Mouse (Mus musculus) embryo, embryonic 10.5 days (tissue): ENCODE data around the gene Unc13b.
A peak's percentile ranks its signal among the peaks of the same experiment; 100 is the strongest.
"Not testable (repeated sequence)": the region's sequence is repeated elsewhere in the genome, so short reads cannot be mapped to it uniquely, and the experiment has no call there.

Experiments
- DNase-seq: peaks from one replicate; pipeline ENCODE4 v3.0.0-alpha.2; 2015; ENCODE audit warnings: low spot score

Gene Unc13b

DNA sequence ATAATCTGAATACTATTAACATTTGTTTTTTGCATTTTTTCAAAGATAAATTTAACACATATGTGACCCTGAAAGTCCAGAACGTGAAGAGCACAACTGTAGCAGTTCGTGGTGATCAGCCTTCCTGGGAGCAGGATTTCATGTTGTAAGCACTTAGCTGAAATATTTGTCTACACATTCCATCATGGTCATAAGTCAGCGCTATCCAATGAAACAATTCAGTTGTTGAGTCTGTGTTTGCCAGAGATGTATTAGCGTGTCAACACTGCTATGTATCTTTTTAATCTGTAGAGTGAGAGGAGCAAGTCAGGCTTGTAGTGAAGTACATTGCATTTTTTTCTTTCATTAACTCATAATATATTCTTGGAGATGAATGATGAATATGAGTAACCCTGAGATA lies 32.4 kb downstream of the Unc13b start:
- no peak for DNase-seq

DNA sequence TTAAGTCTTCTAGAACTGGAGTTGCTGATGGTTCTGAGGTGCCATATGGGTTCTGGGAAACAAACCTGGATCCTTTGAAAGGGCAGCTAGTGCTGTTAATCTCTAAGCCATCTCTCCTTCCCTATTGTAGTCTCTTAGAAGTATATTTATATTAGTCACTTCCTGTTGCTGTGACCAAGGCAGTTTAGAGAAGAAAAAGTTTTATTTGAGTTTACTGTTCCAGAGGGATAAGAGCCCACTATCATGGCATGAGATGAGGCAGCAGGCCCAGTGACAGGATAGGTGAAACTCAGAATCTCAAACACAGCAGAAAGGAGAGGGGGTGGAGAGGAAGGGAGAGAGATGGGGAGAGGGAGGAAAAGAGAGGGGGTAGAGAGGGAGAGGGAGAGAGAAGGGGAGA lies 54.7 kb downstream of the Unc13b start:
- DNase-seq: no peak

DNA sequence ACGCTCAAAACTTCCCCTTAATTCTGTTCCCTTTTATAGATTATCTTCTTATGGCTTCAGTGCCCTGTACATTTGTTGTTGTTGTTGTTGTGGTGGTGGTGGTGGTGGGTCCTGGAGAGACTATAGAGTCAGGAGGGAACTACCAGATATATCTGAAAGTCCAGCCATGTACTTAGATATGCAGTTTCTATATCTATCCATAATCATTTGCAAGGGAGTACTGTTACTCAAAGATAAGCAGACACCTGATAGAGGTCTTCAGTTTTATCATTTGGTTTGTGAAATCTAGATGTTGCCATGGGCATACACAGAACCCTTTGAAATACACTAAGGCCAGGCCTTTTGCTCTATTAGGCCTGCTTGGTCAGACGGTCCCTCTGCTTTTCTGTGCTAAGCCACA lies 55.8 kb downstream of the Unc13b start:
- DNase-seq: no peak

DNA sequence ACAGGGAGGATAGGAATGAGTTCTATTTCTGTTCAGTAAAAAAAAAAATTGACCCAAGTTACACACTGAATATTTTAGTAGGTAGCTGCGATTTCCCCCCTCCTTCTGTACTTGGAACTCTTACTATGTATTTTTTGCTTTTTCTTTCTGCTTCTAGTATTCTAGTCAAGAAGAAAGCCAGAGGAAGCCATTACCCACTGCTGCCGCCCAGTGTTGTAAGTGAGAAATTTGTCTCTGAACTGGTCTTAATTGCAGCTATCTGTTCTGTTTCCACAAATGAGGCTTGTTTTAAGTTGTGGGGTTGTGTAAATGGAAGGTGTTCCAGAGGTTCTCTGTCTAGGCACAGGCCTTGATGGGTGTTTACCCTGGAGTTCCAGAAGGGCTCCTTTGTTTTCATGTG lies 56.2 kb downstream of the Unc13b start:
- DNase-seq: peak; percentile 78

DNA sequence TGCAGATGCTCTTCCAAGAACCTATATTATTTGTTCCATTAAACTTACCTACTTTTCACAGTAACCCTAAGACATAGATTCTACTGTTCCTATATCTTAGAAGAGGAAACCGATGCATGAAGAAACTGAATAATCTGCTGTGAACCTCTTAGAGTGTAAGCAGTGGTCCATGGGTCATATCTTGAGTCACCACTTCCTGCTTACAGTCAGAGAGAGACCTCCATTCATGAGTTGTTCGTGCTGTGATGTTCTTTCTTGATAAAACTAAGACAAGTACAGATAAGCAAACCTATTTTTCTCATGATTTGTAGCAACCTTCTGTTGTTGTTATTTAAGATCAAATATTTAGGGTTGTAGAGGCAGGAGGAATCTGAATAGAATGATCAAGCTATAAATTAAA lies 57.5 kb downstream of the Unc13b start:
- no peak for DNase-seq

DNA sequence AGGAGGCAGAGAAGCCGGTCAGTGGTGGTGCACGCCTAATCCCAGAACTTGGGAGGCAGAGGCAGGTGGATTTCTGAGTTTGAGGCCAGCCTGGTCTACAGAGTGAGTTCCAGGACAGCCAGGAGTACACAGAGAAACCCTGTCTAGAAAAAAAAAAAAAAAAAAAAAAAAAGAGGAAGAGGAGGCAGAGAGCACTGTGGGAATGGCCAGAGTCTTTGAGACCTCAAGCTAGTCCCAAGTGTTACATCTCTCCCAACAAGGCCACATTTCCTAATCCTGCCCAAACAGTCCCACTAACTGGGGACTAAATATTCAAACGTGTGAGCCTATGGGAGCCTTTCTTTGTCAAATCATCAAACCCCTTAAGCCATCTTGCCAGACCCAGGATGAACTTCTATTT lies 71.0 kb downstream of the Unc13b start:
- no peak for DNase-seq

DNA sequence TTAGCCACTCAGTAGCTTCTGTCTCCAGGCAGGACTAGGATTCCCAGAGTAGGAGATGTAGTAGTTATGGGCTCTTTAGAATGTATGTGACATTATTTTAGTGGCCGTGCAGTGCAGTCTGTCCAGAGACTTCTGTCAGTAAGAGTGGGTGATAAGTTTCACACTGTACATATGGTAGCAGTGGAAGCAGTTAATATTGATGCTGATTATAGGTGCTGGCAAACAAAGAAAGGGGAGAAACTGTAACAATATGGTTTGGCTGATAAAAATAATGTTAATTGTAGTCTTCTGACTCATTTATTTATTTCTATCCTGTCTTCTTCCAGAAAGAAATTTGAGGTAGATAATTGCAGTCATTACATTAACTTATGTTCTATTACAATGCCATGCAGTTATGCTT lies 83.9 kb downstream of the Unc13b start:
- DNase-seq: no peak

DNA sequence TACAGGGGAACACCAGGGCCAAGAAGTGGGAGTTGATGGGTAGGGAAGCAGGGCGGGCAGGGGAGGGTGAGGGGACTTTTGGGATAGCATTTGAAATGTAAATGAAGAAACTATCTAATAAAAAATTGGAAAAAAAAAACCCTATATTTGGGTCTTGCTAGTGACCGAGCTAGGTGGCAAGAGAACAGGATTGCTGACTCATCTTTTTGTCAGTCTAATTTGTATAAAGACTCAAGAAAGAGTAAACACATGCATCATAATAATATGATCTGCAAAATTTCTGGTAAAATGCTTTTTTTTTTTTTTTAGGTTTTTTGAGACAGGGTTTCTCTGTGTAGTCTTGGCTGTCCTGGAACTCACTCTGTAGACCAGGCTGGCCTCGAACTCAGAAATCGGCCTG lies 93.7 kb downstream of the Unc13b start:
- not testable (repeated sequence) for DNase-seq

DNA sequence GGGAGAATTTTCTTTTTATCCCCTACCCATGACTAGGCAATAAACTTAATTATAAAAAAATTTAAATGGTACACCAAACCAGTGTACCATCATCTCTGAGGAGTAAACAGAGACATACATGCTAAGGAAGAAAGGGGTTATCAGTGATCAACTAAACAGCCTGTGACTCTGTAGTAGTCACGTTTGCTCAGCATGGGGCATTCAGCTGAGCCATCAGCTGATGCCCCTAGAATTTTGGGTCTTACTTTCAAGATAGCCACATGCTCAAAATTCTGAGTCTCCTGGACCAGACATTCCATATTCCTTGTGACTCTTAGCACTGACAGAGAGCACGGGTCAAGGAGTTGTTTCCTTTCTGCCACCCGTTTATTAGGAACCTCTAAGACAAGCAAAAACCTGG lies 101.3 kb downstream of the Unc13b start:
- no peak for DNase-seq

DNA sequence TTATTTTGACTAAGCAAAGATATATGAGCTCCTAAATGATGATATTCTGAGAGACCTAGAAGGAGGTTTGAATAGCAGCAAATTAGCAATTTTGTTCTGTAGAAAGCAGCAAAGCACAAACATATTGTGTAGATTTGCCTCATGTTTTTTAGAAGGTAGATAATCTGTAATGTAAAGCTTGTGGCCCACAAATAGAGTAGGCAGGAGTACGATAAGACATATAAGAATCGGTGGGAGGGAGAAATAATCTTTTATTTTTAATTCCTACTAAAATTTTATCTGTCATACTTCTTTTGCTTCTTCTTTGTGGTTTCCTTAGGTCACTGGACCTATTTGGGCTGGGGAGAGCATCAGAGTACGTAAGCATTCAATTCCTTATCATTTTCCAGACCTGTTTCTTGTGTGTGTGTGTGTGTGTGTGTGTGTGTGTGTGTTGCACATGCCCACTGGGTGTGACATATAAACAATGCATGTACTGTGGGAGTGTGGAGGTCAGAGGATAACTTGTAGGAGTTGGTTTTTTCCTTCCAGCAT lies 102.4 kb downstream of the Unc13b start:
- no peak for DNase-seq

DNA sequence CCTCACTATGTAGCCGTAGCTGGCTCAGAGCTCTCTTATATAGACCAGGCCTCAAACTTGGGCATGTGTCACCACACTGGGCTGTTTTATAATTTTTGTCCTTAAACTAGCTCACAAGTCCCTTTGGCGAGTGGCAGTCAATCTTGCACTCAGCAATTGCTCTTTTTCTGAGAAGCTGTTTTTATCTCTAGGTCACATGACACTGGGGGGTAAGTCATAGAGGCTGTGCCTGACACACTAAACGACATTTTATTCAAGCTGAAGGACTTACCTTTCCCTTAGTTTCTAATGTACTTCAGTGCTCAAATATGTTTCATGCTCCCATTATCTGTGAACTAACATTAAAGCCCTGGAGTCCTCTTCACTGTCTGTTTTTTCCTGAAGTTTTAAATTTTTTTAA lies 104.5 kb downstream of the Unc13b start:
- no peak for DNase-seq

DNA sequence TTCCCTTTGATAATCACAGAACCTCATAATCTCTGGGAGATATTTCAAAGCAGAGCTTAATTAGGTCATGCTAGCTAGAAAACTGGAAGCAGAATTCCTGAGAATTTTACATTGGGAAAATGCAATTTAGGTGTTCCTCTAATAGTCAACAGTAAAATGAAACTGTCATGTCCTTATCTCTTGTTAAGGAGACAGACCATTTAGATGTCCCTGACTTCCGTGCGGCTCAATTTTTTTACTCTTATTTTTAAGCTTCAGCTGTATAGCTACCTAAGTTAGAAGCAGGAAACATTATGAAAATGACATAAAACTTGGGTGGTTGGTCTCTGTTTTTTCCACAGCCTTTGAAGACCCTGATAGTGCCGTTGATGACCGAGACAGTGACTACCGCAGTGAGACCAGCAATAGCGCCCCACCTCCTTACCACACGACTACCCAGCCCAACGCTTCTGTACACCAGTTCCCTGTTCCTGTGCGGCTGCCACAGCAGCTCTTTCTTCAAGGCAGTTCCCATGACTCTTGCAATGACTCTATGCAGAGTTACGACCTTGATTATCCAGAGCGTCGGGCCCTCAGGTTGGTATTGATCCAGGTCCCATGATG lies 106.8 kb downstream of the Unc13b start:
- DNase-seq: no peak

DNA sequence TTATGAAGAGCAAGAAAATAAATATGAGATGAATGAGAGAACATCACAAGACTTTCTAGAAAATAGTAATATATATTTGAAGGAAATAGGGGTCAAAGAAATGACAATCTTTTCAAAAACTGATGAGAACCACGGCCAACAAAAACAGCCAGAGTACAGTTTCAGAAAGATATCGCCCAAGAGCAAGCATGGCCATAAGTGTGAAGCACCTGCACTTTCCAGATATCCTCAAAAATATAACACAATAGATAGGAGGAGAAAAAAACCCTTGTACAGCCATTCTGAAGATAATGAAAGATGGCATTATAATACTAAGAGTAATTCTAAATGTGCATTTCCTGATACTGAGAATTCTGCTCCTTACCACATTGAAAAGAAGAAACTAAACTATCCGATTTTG lies 111.3 kb downstream of the Unc13b start:
- no peak for DNase-seq

DNA sequence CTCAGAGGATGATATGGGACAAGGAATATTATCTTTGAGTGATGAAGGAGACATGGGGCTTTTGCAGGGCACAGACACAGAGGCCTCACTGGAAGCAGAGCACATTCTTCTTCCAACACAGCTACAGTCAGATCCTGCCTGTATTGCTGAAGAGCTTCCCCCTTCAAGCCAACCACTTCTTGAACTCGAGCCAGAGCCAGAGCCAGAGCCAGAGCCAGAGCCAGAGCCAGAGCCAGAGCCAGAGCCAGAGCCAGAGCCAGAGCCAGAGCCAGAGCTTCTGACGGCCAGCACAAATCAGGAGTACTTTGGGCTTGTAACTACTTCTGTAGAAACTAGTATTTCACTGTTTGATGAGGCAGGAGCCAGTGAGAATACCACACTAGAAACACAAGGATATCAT lies 118.4 kb downstream of the Unc13b start:
- DNase-seq: no peak

DNA sequence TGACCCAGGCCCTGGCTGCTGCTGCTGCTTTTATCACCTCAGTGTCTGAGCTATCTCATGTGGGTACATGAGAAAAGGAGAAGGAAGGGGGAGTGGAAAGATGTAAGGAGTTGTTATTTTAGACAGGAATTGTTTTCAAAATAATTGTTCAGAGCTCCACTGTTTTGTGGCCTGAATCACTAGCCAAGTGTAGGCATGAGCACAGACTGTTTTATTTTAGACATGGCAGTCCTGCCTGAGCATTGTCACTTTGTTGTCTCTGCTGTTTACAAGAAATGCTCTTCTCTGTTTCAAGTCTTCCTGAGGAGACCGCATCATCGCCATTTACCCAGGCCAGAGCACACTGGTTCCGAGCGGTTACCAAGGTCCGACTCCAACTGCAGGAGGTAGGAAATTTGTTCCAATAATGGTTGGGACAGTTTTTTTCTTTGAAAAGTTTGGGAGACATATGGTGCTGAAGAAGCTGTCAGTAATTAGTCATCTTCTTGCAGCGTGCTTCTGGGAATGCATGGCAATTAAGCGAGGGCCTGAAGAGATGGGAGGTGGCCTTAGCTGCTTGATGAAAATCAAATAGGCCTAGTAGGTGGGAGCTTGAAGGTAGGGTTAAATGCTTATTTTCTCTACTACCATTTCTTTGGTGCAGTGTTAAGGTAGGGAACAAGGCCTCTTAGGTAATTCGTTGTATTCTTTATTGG lies 123.9 kb downstream of the Unc13b start:
- no peak for DNase-seq

DNA sequence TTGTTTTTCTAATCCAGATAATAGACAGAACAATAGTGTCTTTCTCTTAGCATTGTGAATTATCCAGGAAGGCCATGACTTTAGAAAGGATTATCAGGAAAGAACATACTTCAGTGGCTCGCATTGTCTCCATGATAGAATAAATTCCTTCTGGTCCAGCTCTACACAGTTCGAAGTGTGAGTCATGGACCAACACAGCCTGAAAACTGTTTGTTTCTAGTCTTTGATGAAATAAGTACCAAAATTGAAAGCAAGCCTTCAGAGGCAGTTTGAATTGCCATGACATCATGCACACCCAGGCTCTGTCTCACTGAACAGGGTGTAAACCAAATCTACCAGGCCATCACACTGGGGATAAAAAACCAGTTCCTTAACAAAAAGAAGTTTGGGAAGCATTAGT lies 128.7 kb downstream of the Unc13b start:
- no peak for DNase-seq

DNA sequence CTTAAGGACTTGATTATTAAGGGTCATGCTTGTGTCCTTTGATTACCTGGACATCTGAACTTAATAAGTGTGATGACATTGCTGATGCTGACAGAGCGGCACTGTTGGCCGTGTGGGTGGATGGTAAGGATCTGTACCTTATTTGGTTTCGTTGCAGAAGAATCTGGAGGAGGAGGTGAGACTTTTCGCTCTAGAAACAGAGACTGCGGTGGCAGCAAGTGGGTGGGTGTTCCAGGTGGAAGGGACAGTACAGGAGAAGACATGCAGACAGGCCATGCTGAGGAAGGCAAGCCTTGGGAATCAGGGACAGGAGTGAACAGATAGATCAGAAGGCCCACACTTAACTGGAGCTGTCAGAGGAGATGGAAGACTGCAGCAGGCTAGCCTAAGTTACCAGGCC lies 130.6 kb downstream of the Unc13b start:
- DNase-seq: no peak

DNA sequence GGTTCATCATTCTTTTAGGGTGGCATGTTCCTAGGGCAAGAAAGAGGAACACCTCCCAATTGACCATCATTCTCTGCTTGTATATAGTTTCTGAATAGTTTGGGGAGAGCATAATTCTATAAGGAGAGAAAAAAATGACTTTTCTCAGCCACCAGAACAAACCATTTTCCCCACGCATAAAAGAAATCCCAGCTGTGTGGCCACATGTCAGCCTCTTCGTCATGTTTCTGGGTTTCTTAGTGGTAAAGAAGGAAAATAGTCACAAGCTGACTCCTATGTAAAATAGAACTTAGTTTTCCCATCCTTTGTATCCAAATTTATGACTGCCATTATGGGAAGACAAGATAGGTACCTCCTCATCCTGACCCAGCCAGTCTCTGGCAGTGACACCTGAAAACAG lies 146.2 kb downstream of the Unc13b start:
- no peak for DNase-seq

DNA sequence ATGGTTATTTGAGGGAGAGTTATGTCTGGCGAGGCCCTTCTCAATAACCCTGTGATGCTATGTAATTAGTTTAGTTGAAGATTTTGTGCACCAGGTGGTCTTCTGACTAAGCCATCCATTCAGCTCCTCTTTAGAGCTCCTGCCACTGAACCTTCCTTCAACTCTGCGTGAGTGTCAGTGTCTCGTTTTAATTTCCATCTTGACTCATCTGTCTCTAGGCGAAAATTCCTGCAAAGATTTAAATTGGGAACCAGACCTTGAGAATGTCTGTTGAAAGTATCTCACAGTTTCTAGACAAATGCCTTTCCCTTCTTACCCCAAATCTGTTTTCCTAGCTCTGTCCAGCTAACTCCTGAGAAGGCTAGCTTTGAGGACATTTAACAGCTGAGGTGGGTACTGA lies 146.8 kb downstream of the Unc13b start:
- no peak for DNase-seq

DNA sequence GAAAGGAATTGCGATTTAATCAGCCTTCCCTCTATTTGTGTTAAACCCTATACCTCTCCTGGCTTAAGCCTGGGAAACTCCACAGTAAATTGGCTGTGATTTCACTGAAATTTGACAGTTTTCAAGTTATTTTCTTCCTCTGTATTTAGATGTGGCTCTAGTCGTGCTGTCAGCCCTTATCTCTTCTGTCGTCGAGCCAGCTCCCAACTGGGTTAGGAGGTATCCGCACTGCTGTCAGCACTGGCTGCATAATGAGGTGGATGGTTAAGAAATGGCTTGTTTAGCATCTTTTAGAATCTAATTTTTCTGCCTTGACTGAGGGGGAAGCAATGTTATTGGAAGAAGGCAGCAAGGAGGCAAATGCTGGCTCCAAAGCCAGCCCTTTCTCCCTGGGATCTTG lies 148.2 kb downstream of the Unc13b start:
- DNase-seq: no peak

DNA sequence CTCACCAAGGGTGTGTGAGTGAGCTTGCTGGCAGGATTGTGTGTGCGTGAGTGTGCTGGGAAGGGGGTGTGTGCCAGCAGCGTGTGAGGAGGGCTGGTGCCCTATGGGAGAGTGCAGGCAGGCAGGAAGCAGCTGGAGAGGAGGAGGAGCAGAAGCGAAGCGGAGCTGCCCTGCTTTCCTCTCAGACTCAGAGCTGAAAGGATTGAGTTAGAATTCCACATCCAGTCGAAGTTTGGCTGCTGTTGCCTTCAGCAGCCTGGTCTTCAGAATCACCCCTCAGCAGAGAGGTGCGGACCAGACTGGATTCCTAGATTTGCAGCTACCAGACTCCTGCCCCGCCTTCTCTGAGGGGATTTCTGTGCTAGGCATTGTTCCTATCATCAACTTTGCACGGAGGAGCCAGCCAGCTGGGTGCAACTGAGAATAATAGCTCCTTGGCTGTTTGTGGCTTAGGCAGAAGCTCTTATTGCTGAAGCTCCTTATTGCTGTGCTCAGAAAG lies 150.4 kb downstream of the Unc13b start:
- DNase-seq: peak; percentile 62

DNA sequence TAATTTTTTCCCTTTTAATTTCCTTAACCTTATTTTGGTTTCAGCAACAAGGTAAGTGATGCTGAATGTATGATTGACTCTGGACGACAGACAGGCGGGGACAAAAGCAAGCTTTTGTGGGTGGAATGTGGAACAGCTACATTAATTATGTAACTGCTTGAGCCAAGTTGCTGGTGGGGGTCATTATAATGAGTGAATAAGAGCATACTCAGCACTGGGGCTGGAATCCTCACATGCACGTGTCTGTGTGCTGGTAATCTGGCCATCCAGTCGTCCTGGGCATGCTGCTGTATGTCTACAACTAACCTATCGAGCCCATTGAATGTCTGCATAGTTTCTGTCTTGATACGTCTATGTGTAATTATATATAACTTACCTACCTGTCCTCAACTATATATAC lies 150.9 kb downstream of the Unc13b start:
- peak; percentile 6 for DNase-seq

DNA sequence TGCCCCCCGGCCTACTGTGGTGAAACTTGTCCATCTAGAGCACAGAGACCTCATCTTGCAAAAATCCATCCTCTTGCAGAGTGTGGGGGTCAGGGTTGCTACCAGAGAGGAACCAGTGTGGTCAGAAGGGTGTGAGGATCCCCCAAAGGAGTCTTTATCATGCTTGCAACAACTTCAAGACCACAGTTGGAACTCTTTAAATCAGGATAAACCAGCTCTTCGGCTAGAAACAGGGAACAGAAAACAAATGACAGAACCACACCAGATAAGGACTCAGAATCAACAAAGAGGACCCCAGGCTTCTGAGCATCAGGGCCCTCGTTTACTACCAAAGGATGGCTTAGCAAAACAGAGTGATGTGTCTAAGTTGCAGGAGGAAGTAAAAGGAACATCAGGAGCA lies 157.7 kb downstream of the Unc13b start:
- DNase-seq: no peak

DNA sequence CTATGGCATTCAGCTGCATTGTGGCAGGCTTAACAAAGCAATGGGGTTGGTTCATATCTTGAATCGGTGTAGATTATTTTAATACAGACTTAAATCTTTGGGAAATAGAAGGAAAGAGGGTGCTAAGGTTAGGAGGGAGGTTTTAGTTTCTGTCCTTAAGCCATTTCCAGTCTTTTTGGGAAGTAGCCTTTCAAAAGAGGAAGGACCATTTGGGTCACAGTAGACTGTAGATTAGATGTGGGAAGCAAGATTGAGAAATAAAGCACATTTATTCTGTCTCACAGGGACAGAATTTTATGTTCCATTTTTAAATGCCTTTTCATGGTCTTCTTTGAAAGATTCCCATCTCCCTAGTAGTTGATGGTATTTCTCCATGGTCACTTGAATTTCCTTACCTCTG lies 159.2 kb downstream of the Unc13b start:
- DNase-seq: no peak
